Mouse (Mus musculus) CD4-positive, CD25-positive, alpha-beta regulatory T cell, adult 2 months (primary cell): ENCODE measurements around the gene Mup7.
"Not testable (repeated sequence)": the region's sequence is repeated elsewhere in the genome, so short reads cannot be mapped to it uniquely, and the experiment has no call there.

Source experiments
- DNase-seq: peaks from one replicate; pipeline ENCODE4 v3.0.0-alpha.2; 2012; ENCODE audit warnings: low read depth, low spot score

Mup7 gene

GRCm38 (mm10) chr4:60070375-60070774, at the start of gene Mup7:
Gene Mup7, minus strand, starts transcription at chr4:60070475.
- DNase-seq: not testable (repeated sequence)

GRCm38 (mm10) chr4:60079865-60080264, 9.6 kb upstream of the Mup7 start:
- not testable (repeated sequence) for DNase-seq

- not testable (repeated sequence) for DNase-seq
Observed at GRCm38 (mm10) chr4:60029334-60030111, 40.8 kb downstream of the Mup7 start.

- peak; percentile 1 for DNase-seq
Observed at GRCm38 (mm10) chr4:60020141-60020540, 50.1 kb downstream of the Mup7 start.
